Mouse (Mus musculus): Measurements from ENCODE around the gene Rmdn3. TPM values are rescaled to one million over a fixed set of nuclear protein-coding genes. Genes with fewer than 3 reads are reported as not detected.

Gene Rmdn3
- total and polyA plus RNA-seq, 3 experiments: 41.8 to 59.1 (median 49.9) TPM

GRCm38 (mm10) chr2:119177384-119177939 lies 20.6 kb upstream of the Rmdn3 start:
- 0 out of 2 replicates have a peak, but pooled peaks have one; percentile 33 for TF ChIP-seq TBP (conservative IDR thresholded peaks at IDR 0.05; ENCODE audit: low read depth, low read length)
- TF ChIP-seq MEF2A (IDR thresholded peaks at IDR 0.05; ENCODE audit: borderline replicate concordance, low read depth, low read length): no peak
- peak; percentile 51 for TF ChIP-seq EP300 (IDR thresholded peaks at IDR 0.05; ENCODE audit: low read length)
- TF ChIP-seq MAX (IDR thresholded peaks at IDR 0.05; ENCODE audit: low read length): peak; percentile 27; the same call in 1 of the 2 replicates
- no peak for TF ChIP-seq MAZ (IDR thresholded peaks at IDR 0.05; ENCODE audit: low read depth, low read length)
- peak; percentile 60 for TF ChIP-seq ETS1 (conservative IDR thresholded peaks at IDR 0.05; ENCODE audit: low read depth, low read length)
- peak; percentile 46; the same call in 1 of the 2 replicates for TF ChIP-seq MXI1 (IDR thresholded peaks at IDR 0.05; ENCODE audit: low read depth, low read length)
- no peak for TF ChIP-seq POLR2AphosphoS2 (IDR thresholded peaks at IDR 0.05; ENCODE audit: low read depth, low read length)
- peak; percentile 52; the same call in 1 of the 2 replicates for TF ChIP-seq TCF12 (IDR thresholded peaks at IDR 0.05; ENCODE audit: low read depth, low read length)

GRCm38 (mm10) chr2:119176761-119177160 lies 19.9 kb upstream of the Rmdn3 start:
- in situ Hi-C loops (cut with MboI; ENCODE audit: low pct_ligation_motif_present, low pct_unique_long_range_greater_than_20kb, low sequenced_read_pairs): loop anchor here (25.0 kb wide), 2 partner anchors 289 to 414 kb away; partner anchors contain the start of genes Ccdc9b and Phgr1
- peaks cover 19 to 39% of the 10 kb centered on the region in 2 experiments for H3K36me3 ChIP-seq (replicated peaks in 1 of 2; ENCODE audit: control insufficient read depth in 1 of 2, insufficient read depth in 1 of 2, low read length in 1 of 2)

More at GRCm38 (mm10) chr2:119177384-119177939, 20.6 kb upstream of the Rmdn3 start:
- peak overlapping the region; percentile 81 for H3K27ac ChIP-seq (ENCODE audit: insufficient read depth, low read depth)
- peaks cover 5% of the 10 kb centered on the region for H3K9me3 ChIP-seq (replicated peaks; ENCODE audit: low read length)
- peak overlapping the region; percentile 85; the same call in 1 of the 2 replicates for H3K4me2 ChIP-seq (ENCODE audit: insufficient read depth, low read depth, poor library complexity, severe bottlenecking)
- dilution Hi-C loops (cut with MboI; ENCODE audit: extremely low pct_ligation_motif_present, extremely low pct_unique_long_range_greater_than_20kb, low sequenced_read_pairs) (no loop called here), in situ Hi-C loops (cut with MboI; ENCODE audit: low pct_ligation_motif_present, low pct_unique_long_range_greater_than_20kb, low sequenced_read_pairs) (loop anchor here (25.0 kb wide), 2 partner anchors 290 to 415 kb away; partner anchors contain the start of genes Ccdc9b and Phgr1)
- DNase-seq (ENCODE audit: extremely low read depth): peak; percentile 65
- H3K4me3 ChIP-seq (replicated peaks in 1 of 3; ENCODE audit: low read depth in 2 of 3, low read length in 2 of 3, poor library complexity in 1 of 3): peak overlapping the region in 2 of 3 experiments; percentile 29 to 54
- H3K27me3 ChIP-seq (replicated peaks): no peaks in the 10 kb centered on the region
- H3K36me3 ChIP-seq (replicated peaks in 1 of 2; ENCODE audit: control insufficient read depth in 1 of 2, insufficient read depth in 1 of 2, low read length in 1 of 2): peaks cover 22 to 38% of the 10 kb centered on the region in 2 experiments
- no peaks in the 10 kb centered on the region; the same call in 1 of the 2 replicates for H3K79me2 ChIP-seq (replicated peaks; ENCODE audit: control insufficient read depth, extremely low read depth, insufficient read depth, poor library complexity, severe bottlenecking)
- H3K9ac ChIP-seq (ENCODE audit: insufficient read depth, low read depth): no peak overlapping the region
- peaks cover 28 to 71% of the 10 kb centered on the region in 2 experiments for H3K4me1 ChIP-seq (ENCODE audit: control insufficient read depth in 1 of 2, insufficient read depth in 2 of 2)

More at GRCm38 (mm10) chr2:119176761-119177160, 19.9 kb upstream of the Rmdn3 start:
- H3K9ac ChIP-seq (ENCODE audit: insufficient read depth, low read depth): 0 out of 2 replicates have a peak overlapping the region, but pooled peaks have one; percentile 62
- peak overlapping the region; percentile 85 for H3K4me2 ChIP-seq (ENCODE audit: insufficient read depth, low read depth, poor library complexity, severe bottlenecking)
- peak overlapping the region; percentile 81 for H3K27ac ChIP-seq (ENCODE audit: insufficient read depth, low read depth)
- no peaks in the 10 kb centered on the region; the same call in 1 of the 2 replicates for H3K79me2 ChIP-seq (replicated peaks; ENCODE audit: control insufficient read depth, extremely low read depth, insufficient read depth, poor library complexity, severe bottlenecking)
- H3K4me1 ChIP-seq (ENCODE audit: control insufficient read depth in 1 of 2, insufficient read depth in 2 of 2): peaks cover 34 to 78% of the 10 kb centered on the region in 2 experiments
- dilution Hi-C loops (cut with MboI; ENCODE audit: extremely low pct_ligation_motif_present, extremely low pct_unique_long_range_greater_than_20kb, low sequenced_read_pairs): no loop called here
- peaks cover 5% of the 10 kb centered on the region for H3K9me3 ChIP-seq (replicated peaks; ENCODE audit: low read length)
- TF ChIP-seq RCOR1 (conservative IDR thresholded peaks at IDR 0.05; ENCODE audit: low read depth, low read length) (0 out of 2 replicates have a peak, but pooled peaks have one; percentile 2), E2F4 (IDR thresholded peaks at IDR 0.05; ENCODE audit: insufficient replicate concordance, low read depth, low read length) (no peak), ETS1 (conservative IDR thresholded peaks at IDR 0.05; ENCODE audit: low read depth, low read length) (no peak), CTCF (conservative IDR thresholded peaks at IDR 0.05 in 1 of 2, IDR thresholded peaks at IDR 0.05 in 1 of 2; ENCODE audit: low read depth in 2 of 2, low read length in 2 of 2) (peak in 1 of 2 experiments; percentile 53; a peak in 2 of 4 replicates), MXI1 (IDR thresholded peaks at IDR 0.05; ENCODE audit: low read depth, low read length) (no peak), SMC3 (IDR thresholded peaks at IDR 0.05; ENCODE audit: low read depth, low read length) (peak; percentile 13; the same call in 1 of the 2 replicates), MYC (IDR thresholded peaks at IDR 0.05; ENCODE audit: low read depth, low read length) (0 out of 2 replicates have a peak, but pooled peaks have one; percentile 13)
- no peak for DNase-seq (ENCODE audit: extremely low read depth)
- H3K4me3 ChIP-seq (replicated peaks in 1 of 3; ENCODE audit: low read depth in 2 of 3, low read length in 2 of 3, poor library complexity in 1 of 3): peak overlapping the region; percentile 20 to 54 (median 29)
- no peaks in the 10 kb centered on the region for H3K27me3 ChIP-seq (replicated peaks)
